Mouse (Mus musculus): Measurements from ENCODE around the gene Scp2. TPM values are rescaled to one million over a fixed set of nuclear protein-coding genes. Genes with fewer than 3 reads are reported as not detected.

The Scp2 gene
- total and polyA plus RNA-seq, 3 experiments = 65.8 to 84.4 TPM; not detected in 1

DNA sequence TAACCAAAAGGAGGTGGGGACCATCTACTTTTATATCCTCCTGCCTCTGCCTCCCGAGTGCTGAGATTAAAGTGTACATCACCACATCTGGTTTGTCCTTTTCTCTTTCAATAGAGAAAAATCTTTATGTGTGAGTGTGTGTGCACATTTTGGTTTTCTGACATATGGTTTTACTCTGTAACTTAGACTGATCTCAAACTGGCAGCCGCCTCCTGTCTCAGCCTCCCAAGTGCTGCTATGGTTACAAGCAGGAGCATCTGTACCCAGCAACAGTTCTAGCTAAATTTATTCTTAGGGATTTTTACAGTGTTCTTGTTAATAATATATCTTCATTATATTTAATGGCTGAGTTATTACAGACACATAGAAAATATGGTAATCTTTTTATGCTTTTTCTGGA, 87.6 kb downstream of the Scp2 start:
- no peak for DNase-seq (ENCODE audit: low read depth, low spot score)
- no peak for TF ChIP-seq GATA1 (IDR thresholded peaks at IDR 0.05; ENCODE audit: low read depth, low read length)
- no peak for TF ChIP-seq MEF2A (IDR thresholded peaks at IDR 0.05; ENCODE audit: extremely low read depth, insufficient replicate concordance, low read depth, low read length, poor library complexity, severe bottlenecking)
- TF ChIP-seq CHD2 (IDR thresholded peaks at IDR 0.05; ENCODE audit: low read length) = no peak
- TF ChIP-seq USF1 (IDR thresholded peaks at IDR 0.05; ENCODE audit: low read depth, low read length) = no peak
- peaks cover 0 to 3% of the 10 kb centered on the region in 2 experiments; a peak in 2 of 4 replicates for H3K36me3 ChIP-seq (ENCODE audit: control insufficient read depth in 1 of 2, insufficient read depth in 2 of 2, low read length in 2 of 2)

DNA sequence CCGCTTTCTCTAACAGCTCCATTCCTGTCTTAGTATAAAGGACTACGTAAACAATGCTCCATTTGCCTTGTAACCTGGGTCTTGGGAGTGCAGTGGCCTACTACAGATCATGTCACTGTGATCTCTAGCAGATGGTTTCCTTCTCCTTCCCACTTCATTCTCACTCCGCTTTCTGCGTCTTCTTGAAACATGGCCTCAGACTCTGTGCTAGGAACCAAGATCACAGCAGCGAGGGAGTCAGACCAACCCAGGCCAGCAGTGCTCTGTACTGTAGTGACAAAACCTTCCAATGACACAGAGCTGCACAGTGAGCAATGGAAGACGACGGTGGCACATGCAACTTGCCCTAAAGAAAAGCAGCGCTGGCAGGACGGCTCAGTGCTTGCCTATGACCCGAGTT, 88.9 kb downstream of the Scp2 start:
- H3K36me3 ChIP-seq (ENCODE audit: control insufficient read depth in 1 of 2, insufficient read depth in 2 of 2, low read length in 2 of 2) = peaks cover 0 to 1% of the 10 kb centered on the region in 2 experiments; a peak in 1 of 4 replicates

More for the DNA sequence above, 87.6 kb downstream of the Scp2 start:
- no peak overlapping the region for H3K9ac ChIP-seq (ENCODE audit: control insufficient read depth, low read depth, low read length, poor library complexity, severe bottlenecking)
- H3K4me1 ChIP-seq (ENCODE audit: control insufficient read depth in 1 of 2, insufficient read depth in 2 of 2, low read length in 2 of 2) = no peaks in the 10 kb centered on the region
- no peaks in the 10 kb centered on the region for H3K79me2 ChIP-seq (ENCODE audit: control insufficient read depth, insufficient read depth, low read length, poor library complexity)
- H3K4me3 ChIP-seq (ENCODE audit: control insufficient read depth in 1 of 2, insufficient read depth in 1 of 2, low read depth in 2 of 2, low read length in 2 of 2) = no peak overlapping the region
- H3K9me3 ChIP-seq (replicated peaks; ENCODE audit: insufficient read depth, low read length) = no peaks in the 10 kb centered on the region
- H3K27ac ChIP-seq (ENCODE audit: control insufficient read depth, low read depth, low read length) = no peak overlapping the region
- no peaks in the 10 kb centered on the region for H3K27me3 ChIP-seq (ENCODE audit: control insufficient read depth in 1 of 2, insufficient read depth in 2 of 2, low read length in 2 of 2)

DNA sequence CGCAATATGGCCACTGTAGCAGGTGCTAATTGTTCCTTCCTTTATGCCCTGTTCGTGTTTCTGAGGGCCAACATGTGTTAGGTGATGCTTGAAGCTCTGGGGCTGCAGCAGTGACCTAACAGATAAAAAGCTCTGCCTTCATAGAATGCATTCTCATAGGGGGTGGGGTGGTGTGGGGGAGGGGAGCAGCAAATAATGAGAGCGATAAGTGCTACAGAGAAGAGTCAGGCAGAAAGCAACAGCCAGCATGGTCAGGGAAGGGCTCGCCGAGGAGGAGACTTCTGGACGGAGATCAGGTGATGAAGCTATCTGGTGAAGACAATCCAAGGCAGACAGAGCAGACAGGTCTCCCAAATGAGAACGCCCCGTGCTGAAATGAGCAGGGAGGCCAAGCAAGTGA, 92.1 kb downstream of the Scp2 start:
- H3K9me3 ChIP-seq (replicated peaks; ENCODE audit: insufficient read depth, low read length) = no peaks in the 10 kb centered on the region
- peaks cover 0 to 3% of the 10 kb centered on the region in 2 experiments; a peak in 2 of 4 replicates for H3K36me3 ChIP-seq (ENCODE audit: control insufficient read depth in 1 of 2, insufficient read depth in 2 of 2, low read length in 2 of 2)
- no peak for TF ChIP-seq MEF2A (IDR thresholded peaks at IDR 0.05; ENCODE audit: extremely low read depth, insufficient replicate concordance, low read depth, low read length, poor library complexity, severe bottlenecking)
- no peak for TF ChIP-seq MAFK (IDR thresholded peaks at IDR 0.05; ENCODE audit: borderline replicate concordance, low read depth, low read length)
- TF ChIP-seq ETS1 (IDR thresholded peaks at IDR 0.05; ENCODE audit: low read depth, low read length) = no peak
- TF ChIP-seq EP300 (IDR thresholded peaks at IDR 0.05; ENCODE audit: low read depth in 1 of 2, low read length in 2 of 2) = no peak
- no peak for TF ChIP-seq JUND (IDR thresholded peaks at IDR 0.05; ENCODE audit: low read depth, low read length)
- no peak for TF ChIP-seq MAZ (IDR thresholded peaks at IDR 0.05; ENCODE audit: low read depth, low read length)
- TF ChIP-seq MYC (IDR thresholded peaks at IDR 0.05; ENCODE audit: low read depth, low read length) = no peak
- TF ChIP-seq POLR2A (IDR thresholded peaks at IDR 0.05; ENCODE audit: control insufficient read depth in 1 of 2, insufficient read depth in 1 of 2, low read depth in 1 of 2, low read length in 2 of 2, poor library complexity in 1 of 2) = no peak
- TF ChIP-seq ELF1 (IDR thresholded peaks at IDR 0.05; ENCODE audit: low read depth, low read length) = no peak
- TF ChIP-seq GABPA (IDR thresholded peaks at IDR 0.05; ENCODE audit: low read depth, low read length) = no peak
- no peak for TF ChIP-seq HCFC1 (IDR thresholded peaks at IDR 0.05; ENCODE audit: low read depth, low read length)
- no peaks in the 10 kb centered on the region for H3K27me3 ChIP-seq (ENCODE audit: control insufficient read depth in 1 of 2, insufficient read depth in 2 of 2, low read length in 2 of 2)
- H3K9ac ChIP-seq (ENCODE audit: control insufficient read depth, low read depth, low read length, poor library complexity, severe bottlenecking) = no peak overlapping the region
- no peak overlapping the region for H3K27ac ChIP-seq (ENCODE audit: control insufficient read depth, low read depth, low read length)
- no peaks in the 10 kb centered on the region for H3K79me2 ChIP-seq (ENCODE audit: control insufficient read depth, insufficient read depth, low read length, poor library complexity)
- no peak for DNase-seq (ENCODE audit: low read depth, low spot score)
- no peak overlapping the region for H3K4me3 ChIP-seq (ENCODE audit: control insufficient read depth in 1 of 2, insufficient read depth in 1 of 2, low read depth in 2 of 2, low read length in 2 of 2)
- H3K4me1 ChIP-seq (ENCODE audit: control insufficient read depth in 1 of 2, insufficient read depth in 2 of 2, low read length in 2 of 2) = no peaks in the 10 kb centered on the region

More for the DNA sequence above, 88.9 kb downstream of the Scp2 start:
- H3K27ac ChIP-seq (ENCODE audit: control insufficient read depth, low read depth, low read length) = no peak overlapping the region
- no peaks in the 10 kb centered on the region for H3K27me3 ChIP-seq (ENCODE audit: control insufficient read depth in 1 of 2, insufficient read depth in 2 of 2, low read length in 2 of 2)
- no peak overlapping the region for H3K4me3 ChIP-seq (ENCODE audit: control insufficient read depth in 1 of 2, insufficient read depth in 1 of 2, low read depth in 2 of 2, low read length in 2 of 2)
- TF ChIP-seq POLR2AphosphoS2 (IDR thresholded peaks at IDR 0.05; ENCODE audit: low read length) = no peak
- TF ChIP-seq POLR2A (IDR thresholded peaks at IDR 0.05; ENCODE audit: control insufficient read depth in 1 of 2, insufficient read depth in 1 of 2, low read depth in 1 of 2, low read length in 2 of 2, poor library complexity in 1 of 2) = no peak
- TF ChIP-seq GATA1 (IDR thresholded peaks at IDR 0.05; ENCODE audit: low read depth, low read length) = no peak
- no peak for TF ChIP-seq TCF12 (IDR thresholded peaks at IDR 0.05; ENCODE audit: low read depth, low read length)
- TF ChIP-seq TAL1 (IDR thresholded peaks at IDR 0.05; ENCODE audit: low read length) = no peak
- no peak for TF ChIP-seq POLR2AphosphoS5 (IDR thresholded peaks at IDR 0.05; ENCODE audit: borderline replicate concordance, low read depth, low read length)
- TF ChIP-seq MEF2A (IDR thresholded peaks at IDR 0.05; ENCODE audit: extremely low read depth, insufficient replicate concordance, low read depth, low read length, poor library complexity, severe bottlenecking) = no peak
- TF ChIP-seq HCFC1 (IDR thresholded peaks at IDR 0.05; ENCODE audit: low read depth, low read length) = no peak
- no peak for TF ChIP-seq ELF1 (IDR thresholded peaks at IDR 0.05; ENCODE audit: low read depth, low read length)
- no peak for TF ChIP-seq ZNF384 (IDR thresholded peaks at IDR 0.05; ENCODE audit: low read depth, low read length)
- no peak for TF ChIP-seq E2F4 (IDR thresholded peaks at IDR 0.05; ENCODE audit: borderline replicate concordance, low read depth, low read length)
- TF ChIP-seq KAT2A (conservative IDR thresholded peaks at IDR 0.05; ENCODE audit: low read depth, low read length) = no peak
- no peak for TF ChIP-seq ZKSCAN1 (IDR thresholded peaks at IDR 0.05; ENCODE audit: low read depth, low read length)
- no peak for TF ChIP-seq MAZ (IDR thresholded peaks at IDR 0.05; ENCODE audit: low read depth, low read length)
- TF ChIP-seq CHD2 (IDR thresholded peaks at IDR 0.05; ENCODE audit: low read length) = no peak
- no peak for TF ChIP-seq RAD21 (IDR thresholded peaks at IDR 0.05; ENCODE audit: low read depth, low read length)
- no peaks in the 10 kb centered on the region for H3K9me3 ChIP-seq (replicated peaks; ENCODE audit: insufficient read depth, low read length)
- no peak for DNase-seq (ENCODE audit: low read depth, low spot score)
- H3K79me2 ChIP-seq (ENCODE audit: control insufficient read depth, insufficient read depth, low read length, poor library complexity) = no peaks in the 10 kb centered on the region
- no peak overlapping the region for H3K9ac ChIP-seq (ENCODE audit: control insufficient read depth, low read depth, low read length, poor library complexity, severe bottlenecking)
- no peaks in the 10 kb centered on the region for H3K4me1 ChIP-seq (ENCODE audit: control insufficient read depth in 1 of 2, insufficient read depth in 2 of 2, low read length in 2 of 2)

All from MEL (cell line).